Mouse (Mus musculus) limb, embryonic 15.5 days (tissue): ENCODE results near the gene Olfr213. TPM values are rescaled to one million over a fixed set of nuclear protein-coding genes. Genes with fewer than 3 reads are reported as not detected.

Experiments
- polyA plus RNA-seq: library from polyadenylated mRNA; unstranded; fragments of >200 nt; fragmentation: Nextera tagmentation; extraction: Ambion mirVana; gene quantifications from 2 replicates; pipeline ENCODE4 v1.2.1, GENCODE M21; 2015

Olfr213 gene
- polyA plus RNA-seq, 1 experiment from 2014 or later: not detected

Other genes starting within 250 kb of the Olfr213 start
- gene March8, start 200.4 kb upstream of the Olfr213 start, polyA plus RNA-seq: 25.8 and 26.0 TPM in 2 replicates
- gene Alox5, start 77.3 kb upstream of the Olfr213 start, polyA plus RNA-seq: 3.1 and 3.7 TPM in 2 replicates
- gene Olfr211, start 49.4 kb upstream of the Olfr213 start, polyA plus RNA-seq: not detected in 2 replicates
- not detected in 2 replicates for gene Olfr212, start 31.9 kb upstream of the Olfr213 start, polyA plus RNA-seq
- gene Gm5580, start 12.7 kb downstream of the Olfr213 start, polyA plus RNA-seq: 0.44 and 0.78 TPM in 2 replicates
- gene Olfr214, start 15.8 kb downstream of the Olfr213 start, polyA plus RNA-seq: not detected in 2 replicates
- gene Olfr215, start 45.7 kb downstream of the Olfr213 start, polyA plus RNA-seq: not detected in 2 replicates
- gene Zfp422, start 90.5 kb downstream of the Olfr213 start, polyA plus RNA-seq: 138 and 143 TPM in 2 replicates
- 38.3 and 47.2 TPM in 2 replicates for gene Depp1, start 112.2 kb downstream of the Olfr213 start, polyA plus RNA-seq
- 11.2 and 12.4 TPM in 2 replicates for gene Rassf4, start 135.5 kb downstream of the Olfr213 start, polyA plus RNA-seq
- 0.14 and 0.32 TPM in 2 replicates for gene Tmem72, start 178.5 kb downstream of the Olfr213 start, polyA plus RNA-seq